Mouse (Mus musculus) testis, adult 2 months (tissue): ENCODE results near the gene Rcsd1.
"Not testable (repeated sequence)": the region's sequence is repeated elsewhere in the genome, so short reads cannot be mapped to it uniquely, and the experiment has no call there.

Source experiments
- CTCF ChIP-seq: fragments of 200-500 bp; IDR thresholded peaks from 2 replicates; pipeline ENCODE4 v1.5.1; 2012; ENCODE audit warnings: low read depth, mild to moderate bottlenecking, inconsistent platforms, low read length, moderate library complexity; ENCODE audit not compliant: control insufficient read depth, insufficient read depth, insufficient replicate concordance
- POLR2A ChIP-seq: fragments of 200-500 bp; IDR thresholded peaks from 2 replicates; pipeline ENCODE4 v1.6.1; 2012; ENCODE audit warnings: low read depth, mild to moderate bottlenecking, inconsistent platforms, low read length, moderate library complexity; ENCODE audit not compliant: control insufficient read depth

DNA sequence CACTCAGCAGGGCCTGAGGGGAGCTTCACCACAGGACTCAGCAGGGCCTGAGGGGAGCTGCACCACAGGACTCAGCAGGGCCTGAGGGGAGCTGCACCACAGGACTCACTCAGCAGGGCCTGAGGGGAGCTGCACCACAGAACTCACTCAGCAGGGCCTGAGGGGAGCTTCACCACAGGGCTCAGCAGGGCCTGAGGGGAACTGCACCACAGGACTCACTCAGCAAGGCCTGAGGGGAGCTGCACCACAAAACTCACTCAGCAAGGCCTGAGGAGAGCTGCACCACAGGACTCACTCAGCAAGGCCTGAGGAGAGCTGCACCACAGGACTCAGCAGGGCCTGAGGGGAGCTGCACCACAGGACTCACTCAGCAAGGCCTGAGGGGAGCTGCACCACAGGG, 29.5 kb downstream of the Rcsd1 start:
- not testable (repeated sequence) for TF ChIP-seq CTCF, POLR2A
